Mouse (Mus musculus): Measurements from ENCODE around the gene Serpine1. TPM values are rescaled to one million over a fixed set of nuclear protein-coding genes. Genes with fewer than 3 reads are reported as not detected.
A peak's percentile ranks its signal among the peaks of the same experiment; 100 is the strongest.
"Not testable (repeated sequence)": the region's sequence is repeated elsewhere in the genome, so short reads cannot be mapped to it uniquely, and the experiment has no call there.

Gene Serpine1
- polyA plus RNA-seq (2015; fragmentation: Nextera tagmentation; extraction: Ambion mirVana): 1.1 and 1.3 TPM in 2 replicates

DNA sequence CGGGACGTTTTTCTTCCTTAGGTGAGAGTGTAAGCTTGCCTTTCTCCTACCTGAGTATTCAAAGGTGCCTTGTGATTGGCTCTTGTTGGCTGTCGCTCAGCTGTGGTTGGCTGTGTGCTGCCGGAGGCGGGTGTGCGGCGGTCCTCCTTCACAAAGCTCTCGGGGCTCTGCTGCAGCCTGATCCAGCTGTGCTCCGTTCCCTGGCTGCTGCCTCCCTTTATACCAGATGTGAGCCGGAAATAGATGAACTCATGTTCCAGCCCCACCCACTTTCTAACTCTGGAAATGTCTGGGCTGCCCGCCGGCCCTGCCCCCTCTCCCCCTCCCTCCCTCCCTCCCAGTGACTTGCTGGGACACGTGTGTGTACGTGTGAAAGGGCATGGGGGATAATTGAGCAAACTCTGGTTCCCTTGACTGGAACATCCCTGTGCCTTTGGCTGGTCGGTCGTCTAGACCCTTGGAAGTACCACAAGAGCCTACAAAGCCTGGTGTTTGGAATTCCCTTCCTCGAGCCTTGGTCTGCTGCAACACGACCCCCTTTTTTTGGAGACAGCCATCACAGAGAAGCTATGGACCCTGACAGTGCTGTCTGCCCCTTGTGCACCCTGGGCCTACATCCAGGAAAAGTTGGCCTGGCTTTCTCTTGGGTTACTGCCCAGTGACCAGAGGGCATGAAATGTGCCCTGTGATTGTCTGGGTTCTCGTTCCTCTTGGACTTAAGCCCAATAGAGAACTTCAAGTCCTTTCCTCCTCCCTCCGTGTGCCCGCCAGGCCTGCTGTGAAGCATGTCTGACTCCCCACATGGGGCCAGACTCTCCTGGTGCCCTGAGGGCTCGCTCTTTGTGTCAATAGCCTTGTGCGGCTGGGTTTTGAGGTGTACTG lies at the start of gene Serpine1:
Gene Serpine1 (minus strand): TSS at position 190 of the 882 bp plus-strand sequence.
- Histone ChIP-seq H3K4me1 (ENCODE audit: control insufficient read depth, insufficient read depth, low read length) (peaks cover 45% of the 10 kb centered on the region), H3K9me3 (replicated peaks; ENCODE audit: control insufficient read depth, low read length) (no peaks in the 10 kb centered on the region), H3K4me2 (ENCODE audit: low read depth, low read length) (peak within 1 kb of the TSS; percentile 57), H3K4me3 (ENCODE audit: low read length) (peak within 1 kb of the TSS; percentile 33), H3K27me3 (ENCODE audit: control insufficient read depth, insufficient read depth, low read length) (no peaks in the 10 kb centered on the region), H3K36me3 (ENCODE audit: control insufficient read depth, insufficient read depth) (no peaks in the 10 kb centered on the region; the same call in 1 of the 2 replicates), H3K27ac (ENCODE audit: low read length) (peak within 1 kb of the TSS; percentile 97), H3K9ac (ENCODE audit: low read length) (peak within 1 kb of the TSS; percentile 56)
- peak; percentile 87 for ATAC-seq (replicated peaks; ENCODE audit: extremely low read depth, insufficient read depth, low FRiP score)
- WGBS: 13% methylated on average over 23 of the region's 23 CpGs

DNA sequence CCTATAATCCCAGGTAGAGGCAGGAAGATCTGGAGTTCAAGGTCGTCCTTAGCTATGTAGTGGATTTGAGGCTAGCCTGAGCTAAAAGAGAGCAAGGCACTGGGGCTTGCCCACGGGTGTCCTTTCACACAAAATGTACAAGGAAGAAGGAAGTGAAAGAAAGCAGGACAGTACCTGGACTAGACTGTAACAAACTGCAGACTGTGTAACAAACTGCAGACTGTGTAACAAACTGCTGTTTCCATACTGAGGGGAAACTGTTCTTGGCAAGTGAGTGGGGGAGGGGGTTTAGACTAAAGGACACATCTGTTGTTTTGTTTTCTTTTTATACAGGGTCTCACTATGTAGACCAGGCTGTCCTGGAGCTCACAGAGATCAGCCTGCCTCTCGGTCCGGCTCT lies 49.2 kb upstream of the Serpine1 start:
- no peak overlapping the region for H3K4me2 ChIP-seq (ENCODE audit: low read depth, low read length)
- no peaks in the 10 kb centered on the region for H3K36me3 ChIP-seq (ENCODE audit: control insufficient read depth, insufficient read depth)
- no peak for ATAC-seq (replicated peaks; ENCODE audit: extremely low read depth, insufficient read depth, low FRiP score)
- no peaks in the 10 kb centered on the region for H3K9me3 ChIP-seq (replicated peaks; ENCODE audit: control insufficient read depth, low read length)
- H3K9ac ChIP-seq (ENCODE audit: low read length): no peak overlapping the region
- H3K27ac ChIP-seq (ENCODE audit: low read length): no peak overlapping the region
- H3K4me3 ChIP-seq (ENCODE audit: low read length): no peak overlapping the region
- no peaks in the 10 kb centered on the region for H3K27me3 ChIP-seq (ENCODE audit: control insufficient read depth, insufficient read depth, low read length)
- H3K4me1 ChIP-seq (ENCODE audit: control insufficient read depth, insufficient read depth, low read length): peaks cover 6% of the 10 kb centered on the region
- 70% methylated on average over 4 of the region's 4 CpGs for WGBS

DNA sequence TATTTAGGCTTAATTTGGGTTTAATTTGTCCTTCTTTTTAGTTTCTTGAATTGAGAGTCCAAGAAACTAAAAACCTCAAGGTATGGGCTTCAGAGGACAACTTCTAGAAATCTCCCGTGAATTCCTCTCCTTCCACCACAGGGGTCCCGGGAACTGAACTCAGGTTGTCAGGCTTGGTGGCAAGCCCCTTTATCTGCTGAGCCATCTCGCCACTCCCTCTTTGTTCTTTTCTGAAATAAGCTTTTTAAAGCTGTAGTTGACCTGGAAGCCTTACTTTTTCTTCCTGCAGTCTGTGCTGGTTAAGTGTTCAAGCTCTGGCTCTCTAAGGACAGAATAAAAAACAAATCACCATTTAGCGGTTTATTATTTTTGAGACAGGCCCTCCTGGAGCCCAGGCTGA lies 46.8 kb upstream of the Serpine1 start:
- Histone ChIP-seq H3K36me3 (ENCODE audit: control insufficient read depth, insufficient read depth) (peaks cover 9% of the 10 kb centered on the region), H3K4me2 (ENCODE audit: low read depth, low read length) (no peak overlapping the region), H3K27me3 (ENCODE audit: control insufficient read depth, insufficient read depth, low read length) (no peaks in the 10 kb centered on the region), H3K4me1 (ENCODE audit: control insufficient read depth, insufficient read depth, low read length) (peaks cover 14% of the 10 kb centered on the region), H3K9ac (ENCODE audit: low read length) (no peak overlapping the region), H3K9me3 (replicated peaks; ENCODE audit: control insufficient read depth, low read length) (no peaks in the 10 kb centered on the region), H3K27ac (ENCODE audit: low read length) (no peak overlapping the region), H3K4me3 (ENCODE audit: low read length) (no peak overlapping the region)
- no peak for ATAC-seq (replicated peaks; ENCODE audit: extremely low read depth, insufficient read depth, low FRiP score)
- 73% methylated on average over 4 of the region's 4 CpGs for WGBS

DNA sequence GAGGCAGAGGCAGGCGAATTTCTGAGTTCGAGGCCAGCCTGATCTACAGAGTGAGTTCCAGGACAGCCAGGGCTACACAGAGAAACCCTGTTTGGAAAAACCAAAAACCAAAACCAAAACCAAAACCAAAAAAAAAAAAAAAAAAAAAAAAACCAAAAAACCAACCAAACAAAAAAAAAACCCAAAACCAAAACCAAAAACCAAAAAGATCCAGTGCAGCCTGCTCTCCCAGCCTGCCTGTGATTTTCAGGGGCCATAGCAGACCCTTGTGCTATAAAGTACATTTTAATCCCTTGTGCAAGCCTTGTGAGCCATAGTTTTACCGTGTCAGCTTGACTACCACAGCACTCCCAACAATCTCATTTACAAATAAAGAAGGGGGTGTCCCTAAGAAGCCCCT lies 45.9 kb upstream of the Serpine1 start:
- not testable (repeated sequence) for ATAC-seq (replicated peaks; ENCODE audit: extremely low read depth, insufficient read depth, low FRiP score); H3K4me3 ChIP-seq (ENCODE audit: low read length); H3K27me3 ChIP-seq (ENCODE audit: control insufficient read depth, insufficient read depth, low read length); H3K9me3 ChIP-seq (replicated peaks; ENCODE audit: control insufficient read depth, low read length); H3K4me2 ChIP-seq (ENCODE audit: low read depth, low read length); H3K27ac ChIP-seq (ENCODE audit: low read length); H3K9ac ChIP-seq (ENCODE audit: low read length)
- peaks cover 18% of the 10 kb centered on the region for H3K36me3 ChIP-seq (ENCODE audit: control insufficient read depth, insufficient read depth)
- 80% methylated on average over 3 of the region's 3 CpGs for WGBS
- H3K4me1 ChIP-seq (ENCODE audit: control insufficient read depth, insufficient read depth, low read length): peaks cover 14% of the 10 kb centered on the region

DNA sequence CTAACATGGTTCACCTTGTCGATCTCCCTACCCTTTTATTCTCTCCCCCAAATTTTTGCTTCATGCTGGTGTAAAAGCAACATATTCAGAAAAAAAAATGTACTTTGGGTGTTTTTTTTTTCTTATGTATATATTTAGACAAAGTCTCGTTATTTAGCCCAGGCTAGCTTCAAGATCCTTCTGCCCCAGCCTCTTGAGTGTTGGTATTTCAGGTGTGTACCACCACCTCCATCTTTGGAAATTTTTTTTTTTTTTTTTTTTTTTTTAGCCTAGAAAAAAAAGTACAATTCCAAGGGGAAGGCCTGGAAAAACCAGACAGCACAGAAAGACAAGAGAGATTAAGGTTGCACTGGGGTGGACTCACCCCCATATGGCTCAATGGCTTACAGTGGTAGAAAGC lies 44.9 kb upstream of the Serpine1 start:
- peaks cover 26% of the 10 kb centered on the region for H3K36me3 ChIP-seq (ENCODE audit: control insufficient read depth, insufficient read depth)
- no peak overlapping the region for H3K27ac ChIP-seq (ENCODE audit: low read length)
- no peak overlapping the region for H3K9ac ChIP-seq (ENCODE audit: low read length)
- H3K4me1 ChIP-seq (ENCODE audit: control insufficient read depth, insufficient read depth, low read length): peaks cover 12% of the 10 kb centered on the region
- no peak for ATAC-seq (replicated peaks; ENCODE audit: extremely low read depth, insufficient read depth, low FRiP score)
- H3K9me3 ChIP-seq (replicated peaks; ENCODE audit: control insufficient read depth, low read length): no peaks in the 10 kb centered on the region
- H3K4me3 ChIP-seq (ENCODE audit: low read length): no peak overlapping the region
- H3K27me3 ChIP-seq (ENCODE audit: control insufficient read depth, insufficient read depth, low read length): no peaks in the 10 kb centered on the region
- WGBS: 86% methylated on average over 2 of the region's 2 CpGs
- H3K4me2 ChIP-seq (ENCODE audit: low read depth, low read length): no peak overlapping the region

DNA sequence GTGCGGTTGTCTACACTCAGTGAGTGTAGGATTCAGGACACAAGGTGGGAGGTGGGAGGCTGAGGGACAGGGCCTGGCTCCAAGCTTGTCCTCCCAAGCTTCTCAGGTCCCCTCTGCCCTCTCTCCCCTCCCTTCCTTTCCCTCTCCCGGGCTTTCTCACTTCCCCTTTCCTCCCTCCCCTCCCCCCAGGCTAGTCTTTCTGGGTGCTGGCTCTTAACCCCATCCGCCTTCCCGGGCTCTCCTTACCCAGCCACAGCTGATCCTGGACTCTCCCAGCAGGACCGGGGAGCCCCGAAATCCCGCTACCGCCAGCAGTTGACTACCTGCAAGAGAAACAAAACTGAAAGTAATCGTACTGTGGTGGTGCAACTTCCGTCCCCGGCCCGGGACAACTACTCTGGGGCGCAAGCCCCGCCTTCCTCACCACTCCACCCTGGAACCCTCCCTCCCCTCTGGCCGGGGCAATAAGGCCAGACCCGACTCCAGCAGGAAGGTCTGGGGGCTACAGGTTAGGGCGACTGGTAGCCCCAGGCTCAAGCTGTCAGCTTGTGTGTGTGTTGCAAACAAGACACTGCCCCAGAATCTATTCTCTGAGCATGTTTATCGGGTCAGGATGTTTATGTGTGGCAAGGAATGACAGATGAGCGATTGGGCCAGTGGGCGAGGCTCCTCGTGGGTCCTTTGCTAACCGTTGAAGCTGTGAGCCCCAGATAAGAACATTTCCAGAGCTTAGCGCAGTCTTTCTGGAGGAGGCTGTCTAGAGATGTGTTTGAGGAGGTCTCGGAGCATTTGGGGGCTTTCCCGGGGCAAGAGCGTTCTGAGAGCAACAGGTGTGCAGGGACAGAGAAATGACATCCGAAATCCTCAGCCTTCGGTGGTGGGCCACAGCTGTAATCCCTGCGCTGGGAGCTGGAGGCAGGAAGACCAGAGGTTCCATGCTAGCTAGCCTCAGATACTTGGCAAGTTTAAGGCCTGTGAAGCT lies 44.1 kb upstream of the Serpine1 start, which contains the start of gene Trim56:
Gene Trim56 (minus strand): TSS at position 344 of the 982 bp plus-strand sequence.
- peaks cover 28% of the 10 kb centered on the region for H3K36me3 ChIP-seq (ENCODE audit: control insufficient read depth, insufficient read depth)
- peak within 1 kb of the TSS; percentile 81 for H3K9ac ChIP-seq (ENCODE audit: low read length)
- WGBS: 4% methylated on average over 29 of the region's 29 CpGs
- peaks cover 12% of the 10 kb centered on the region for H3K4me1 ChIP-seq (ENCODE audit: control insufficient read depth, insufficient read depth, low read length)
- peak within 1 kb of the TSS; percentile 77 for H3K27ac ChIP-seq (ENCODE audit: low read length)
- H3K9me3 ChIP-seq (replicated peaks; ENCODE audit: control insufficient read depth, low read length): no peaks in the 10 kb centered on the region
- peak; percentile 83 for ATAC-seq (replicated peaks; ENCODE audit: extremely low read depth, insufficient read depth, low FRiP score)
- H3K4me3 ChIP-seq (ENCODE audit: low read length): peak within 1 kb of the TSS; percentile 76
- H3K4me2 ChIP-seq (ENCODE audit: low read depth, low read length): peak within 1 kb of the TSS; percentile 68
- no peaks in the 10 kb centered on the region for H3K27me3 ChIP-seq (ENCODE audit: control insufficient read depth, insufficient read depth, low read length)

DNA sequence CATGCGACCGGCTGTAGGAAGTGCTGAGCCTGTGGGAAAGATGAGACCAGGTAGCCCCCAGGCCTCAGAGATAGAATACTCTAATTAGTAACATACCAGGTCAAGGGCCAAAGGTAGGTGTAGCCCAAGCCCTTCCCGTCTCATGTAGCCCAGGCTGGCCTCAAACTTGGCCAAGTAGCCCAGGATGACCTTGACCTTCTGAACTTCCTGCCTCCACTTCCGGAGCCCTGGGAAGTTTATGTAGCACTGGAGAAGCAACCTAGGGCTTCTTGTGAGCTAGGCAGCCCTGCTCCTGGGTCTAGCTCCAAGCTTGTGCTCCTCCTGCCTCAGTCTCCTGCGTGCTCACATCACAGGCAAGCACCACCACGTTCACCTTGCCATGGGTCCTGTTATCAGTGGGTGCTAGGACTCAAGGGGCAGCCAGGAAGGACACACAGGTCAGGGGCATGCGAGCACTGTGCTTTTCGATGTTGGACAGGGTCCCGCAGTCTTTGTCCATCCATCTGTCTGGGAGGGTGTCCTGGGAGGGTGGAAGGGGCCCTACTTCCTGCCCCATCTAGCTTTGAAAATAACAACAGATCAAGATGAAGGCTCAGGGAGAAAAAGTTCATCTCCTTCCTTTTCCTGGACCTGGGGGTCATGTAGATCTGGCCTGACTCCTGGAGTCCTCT lies 43.0 kb upstream of the Serpine1 start:
- H3K4me1 ChIP-seq (ENCODE audit: control insufficient read depth, insufficient read depth, low read length): peaks cover 12% of the 10 kb centered on the region
- peaks cover 32% of the 10 kb centered on the region for H3K36me3 ChIP-seq (ENCODE audit: control insufficient read depth, insufficient read depth)
- peak overlapping the region; percentile 81; the same call in 1 of the 2 replicates for H3K9ac ChIP-seq (ENCODE audit: low read length)
- no peaks in the 10 kb centered on the region for H3K27me3 ChIP-seq (ENCODE audit: control insufficient read depth, insufficient read depth, low read length)
- H3K9me3 ChIP-seq (replicated peaks; ENCODE audit: control insufficient read depth, low read length): no peaks in the 10 kb centered on the region
- WGBS: 71% methylated on average over 9 of the region's 9 CpGs
- peak overlapping the region; percentile 76 for H3K4me3 ChIP-seq (ENCODE audit: low read length)
- no peak for ATAC-seq (replicated peaks; ENCODE audit: extremely low read depth, insufficient read depth, low FRiP score)
- peak overlapping the region; percentile 68 for H3K4me2 ChIP-seq (ENCODE audit: low read depth, low read length)
- H3K27ac ChIP-seq (ENCODE audit: low read length): peak overlapping the region; percentile 77

DNA sequence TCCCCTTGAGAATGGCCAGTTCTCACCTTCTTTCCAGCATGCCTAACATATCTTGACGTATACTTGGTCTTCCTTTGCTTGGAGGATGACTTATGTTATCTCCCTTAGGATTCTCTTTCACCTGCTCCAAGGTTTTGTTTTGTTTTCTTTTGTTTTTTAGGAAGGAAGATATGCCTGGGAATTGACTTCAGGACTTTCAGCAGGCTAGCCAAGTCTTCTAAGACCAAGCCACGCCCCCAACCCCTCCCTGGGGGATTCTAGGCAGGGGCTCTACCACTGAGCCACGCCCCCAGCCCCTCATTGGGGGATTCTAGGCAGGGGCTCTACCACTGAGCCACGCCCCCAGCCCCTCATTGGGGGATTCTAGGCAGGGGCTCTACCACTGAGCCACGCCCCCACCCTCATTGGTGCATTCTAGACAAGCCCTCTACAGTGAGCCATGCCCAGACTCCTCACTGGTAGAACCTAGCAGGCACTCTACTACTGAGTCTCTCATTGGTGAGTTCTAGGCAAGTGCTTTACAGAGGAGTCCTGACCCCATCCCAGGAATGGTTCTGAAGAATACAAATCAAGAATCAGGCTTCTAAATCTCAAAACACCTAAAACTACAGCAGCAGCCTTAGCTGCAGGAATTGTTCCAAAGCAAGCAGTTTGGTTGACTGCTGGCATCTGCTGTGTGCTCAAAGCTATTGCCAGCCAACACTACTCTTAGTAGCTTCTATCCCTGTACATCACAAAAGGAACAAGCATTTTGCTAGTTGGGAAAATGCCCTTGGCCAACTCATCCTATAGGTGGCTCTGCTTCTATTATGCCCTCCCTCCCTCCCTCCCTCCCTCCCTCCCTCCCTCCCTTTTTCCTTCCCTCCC lies 39.7 kb upstream of the Serpine1 start:
- 74% methylated on average over 5 of the region's 5 CpGs for WGBS
- no peak overlapping the region for H3K4me2 ChIP-seq (ENCODE audit: low read depth, low read length)
- no peak overlapping the region for H3K27ac ChIP-seq (ENCODE audit: low read length)
- no peaks in the 10 kb centered on the region for H3K27me3 ChIP-seq (ENCODE audit: control insufficient read depth, insufficient read depth, low read length)
- H3K9ac ChIP-seq (ENCODE audit: low read length): no peak overlapping the region
- peaks cover 32% of the 10 kb centered on the region for H3K36me3 ChIP-seq (ENCODE audit: control insufficient read depth, insufficient read depth)
- no peak overlapping the region for H3K4me3 ChIP-seq (ENCODE audit: low read length)
- no peaks in the 10 kb centered on the region for H3K9me3 ChIP-seq (replicated peaks; ENCODE audit: control insufficient read depth, low read length)
- peaks cover 12% of the 10 kb centered on the region for H3K4me1 ChIP-seq (ENCODE audit: control insufficient read depth, insufficient read depth, low read length)
- ATAC-seq (replicated peaks; ENCODE audit: extremely low read depth, insufficient read depth, low FRiP score): no peak

Data from heart, embryonic 16.5 days (tissue).